Mouse (Mus musculus) ovary, adult 10 weeks (tissue): ENCODE measurements around the gene Trim27. TPM values are rescaled to one million over a fixed set of nuclear protein-coding genes. Genes with fewer than 3 reads are reported as not detected.

Source experiments
- polyA plus RNA-seq: library from polyadenylated mRNA; stranded (reverse); fragments of 350-450 nt; fragmentation: Illumina TruSeq; extraction: RNeasy Lipid Tissue Mini Kit (QIAGEN cat#74804); gene quantifications from one replicate; pipeline ENCODE4 v1.2.3, GENCODE M21; 2014

Trim27 gene
- polyA plus RNA-seq: 55.2 TPM

DNA sequence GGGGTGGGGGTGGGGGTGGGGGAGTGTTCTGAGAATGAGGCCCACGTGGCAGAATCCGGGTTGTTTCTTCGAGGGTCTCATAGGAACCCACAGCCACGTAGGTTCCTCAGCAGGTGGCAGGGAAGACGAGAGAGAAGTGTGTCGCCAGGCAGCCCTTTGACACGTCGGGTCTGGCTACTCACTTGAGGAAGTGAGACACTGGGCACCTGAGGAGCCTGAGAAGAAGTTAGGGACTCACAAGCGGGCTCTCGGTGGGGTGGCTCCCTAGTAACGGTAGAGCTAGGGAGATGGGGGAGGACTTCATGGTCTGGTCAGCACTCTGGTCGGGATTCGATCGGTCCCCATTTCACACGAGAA is at the start of gene Trim27:
TSS of gene Trim27 (plus strand) at position 79 of the 357 bp plus-strand sequence.

DNA sequence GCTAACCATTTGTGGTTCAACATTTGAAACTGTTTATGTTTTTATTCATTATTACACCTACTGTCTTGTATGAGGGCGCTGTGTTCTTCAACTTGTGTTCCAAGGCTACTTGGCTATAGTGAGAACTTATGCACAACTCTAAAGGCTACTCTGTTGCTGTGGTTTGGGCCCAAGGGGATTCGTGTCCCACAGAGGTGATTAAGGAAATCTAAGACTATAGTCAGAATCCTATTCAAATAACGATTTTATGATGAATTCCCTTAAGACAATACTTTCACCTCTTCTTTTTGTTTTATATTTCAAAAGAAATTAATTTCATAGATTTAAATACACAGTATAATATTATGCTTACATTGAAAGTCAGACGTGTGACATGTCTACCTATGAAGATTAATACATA is 33.5 kb upstream of the Trim27 start, which contains the start of gene Olfr1368:
TSS of gene Olfr1368 (minus strand) at position 101 of the 400 bp plus-strand sequence.

Other genes starting within 250 kb of the Trim27 start
- not detected for gene Olfr1370, start 104.5 kb upstream of the Trim27 start, polyA plus RNA-seq
- not detected for gene Olfr1369-ps1, start 68.0 kb upstream of the Trim27 start, polyA plus RNA-seq
- gene Olfr263, start 49.8 kb upstream of the Trim27 start, polyA plus RNA-seq: not detected
- not detected for gene Olfr1368, start 33.6 kb upstream of the Trim27 start, polyA plus RNA-seq
- 1.5 TPM for gene Gpx5, start 113.3 kb downstream of the Trim27 start, polyA plus RNA-seq
- gene Gpx6, start 132.7 kb downstream of the Trim27 start, polyA plus RNA-seq: 0.46 TPM
- gene Olfr1367, start 167.5 kb downstream of the Trim27 start, polyA plus RNA-seq: not detected
- 24.7 TPM for gene Zscan12, start 183.4 kb downstream of the Trim27 start, polyA plus RNA-seq
- 56.8 TPM for gene Zkscan3, start 223.3 kb downstream of the Trim27 start, polyA plus RNA-seq